Mouse (Mus musculus): ENCODE measurements around the gene H2afy. TPM values are rescaled to one million over a fixed set of nuclear protein-coding genes. Genes with fewer than 3 reads are reported as not detected.

H2afy gene
- polyA plus RNA-seq, 1 experiment from 2014 or later, result 246 TPM

DNA sequence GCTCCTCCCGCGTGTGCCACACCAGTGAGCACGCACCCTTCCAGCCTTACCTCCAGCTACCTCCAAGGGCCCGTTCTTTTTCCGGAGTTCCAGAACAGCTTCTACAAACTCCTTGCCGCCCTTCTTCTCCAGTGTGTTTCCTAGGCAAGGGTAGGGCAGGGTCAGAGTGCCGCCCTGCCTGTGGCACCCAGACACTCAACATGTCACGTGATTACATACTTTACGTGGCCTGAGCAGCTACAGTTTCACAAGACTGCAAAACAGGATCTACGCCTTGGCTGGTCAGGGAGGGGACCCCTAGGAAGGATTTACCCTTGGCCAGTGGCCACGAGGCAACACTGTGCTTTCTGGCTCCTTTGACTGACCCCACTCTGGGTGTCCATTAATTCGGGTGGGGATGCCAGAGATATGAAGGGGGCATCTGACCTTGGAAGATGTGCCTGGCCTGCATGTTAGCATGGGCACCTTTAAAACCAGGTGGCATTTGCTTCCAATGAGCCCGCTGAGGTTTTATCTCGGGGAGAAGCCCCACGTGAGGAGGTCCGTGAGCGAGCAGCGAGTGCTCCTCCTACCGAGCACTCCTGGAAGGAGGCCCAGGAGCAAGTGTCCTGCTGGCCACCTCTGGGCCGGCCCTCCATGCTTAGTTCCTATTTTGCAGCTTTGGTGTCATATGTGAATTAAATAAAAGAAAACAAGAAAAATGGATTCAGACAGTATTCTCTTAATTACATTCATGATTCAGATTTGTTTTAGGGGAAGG, 51.8 kb downstream of the H2afy start:
- Histone ChIP-seq H3K9ac (ENCODE audit: low read depth, low read length) (no peak overlapping the region), H3K9me3 (ENCODE audit: control insufficient read depth, low read length) (no peaks in the 10 kb centered on the region), H3K27me3 (replicated peaks; ENCODE audit: control insufficient read depth, insufficient read depth, low read length) (no peaks in the 10 kb centered on the region), H3K4me3 (ENCODE audit: low read depth, low read length) (no peak overlapping the region), H3K4me2 (ENCODE audit: low read depth, low read length) (no peak overlapping the region), H3K36me3 (ENCODE audit: control insufficient read depth, insufficient read depth, low read length) (peaks cover 89% of the 10 kb centered on the region), H3K4me1 (ENCODE audit: control insufficient read depth, insufficient read depth, low read length) (0 out of 2 replicates have a peak, but pooled peaks cover 3% of the 10 kb centered on the region), H3K27ac (replicated peaks; ENCODE audit: low read depth, low read length) (no peak overlapping the region)
- no peak for ATAC-seq (ENCODE audit: low read depth)
- WGBS, result 85% methylated on average over 20 of the region's 20 CpGs
- no peak for DNase-seq (ENCODE audit: low spot score)

DNA sequence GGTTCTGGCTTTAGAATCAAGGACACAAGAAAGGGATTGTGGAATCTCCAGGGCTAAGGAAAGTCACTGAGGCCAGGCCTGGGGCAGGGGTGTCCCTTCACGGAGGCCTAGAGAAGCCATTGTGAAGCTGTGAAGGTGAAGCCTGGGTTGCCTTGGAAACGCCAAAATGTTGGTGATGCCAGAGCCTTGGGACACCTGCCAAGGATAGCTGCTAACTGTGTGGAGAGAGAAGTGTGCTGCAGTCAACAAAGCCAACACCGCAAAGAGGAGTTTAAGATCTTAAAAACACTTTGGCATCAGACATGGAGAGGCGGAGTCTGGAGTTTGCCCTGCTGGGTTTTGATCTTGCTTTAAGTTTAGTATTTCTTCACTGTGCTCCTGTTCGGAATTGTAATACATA, 54.5 kb downstream of the H2afy start:
- ATAC-seq (ENCODE audit: low read depth), result no peak
- Histone ChIP-seq H3K4me2 (ENCODE audit: low read depth, low read length) (no peak overlapping the region), H3K27me3 (replicated peaks; ENCODE audit: control insufficient read depth, insufficient read depth, low read length) (no peaks in the 10 kb centered on the region), H3K4me3 (ENCODE audit: low read depth, low read length) (no peak overlapping the region), H3K9me3 (ENCODE audit: control insufficient read depth, low read length) (no peaks in the 10 kb centered on the region), H3K4me1 (ENCODE audit: control insufficient read depth, insufficient read depth, low read length) (no peaks in the 10 kb centered on the region), H3K27ac (replicated peaks; ENCODE audit: low read depth, low read length) (no peak overlapping the region), H3K36me3 (ENCODE audit: control insufficient read depth, insufficient read depth, low read length) (peaks cover 88% of the 10 kb centered on the region), H3K9ac (ENCODE audit: low read depth, low read length) (no peak overlapping the region)
- DNase-seq (ENCODE audit: low spot score), result no peak
- WGBS, result 78% methylated on average over 5 of the region's 5 CpGs

DNA sequence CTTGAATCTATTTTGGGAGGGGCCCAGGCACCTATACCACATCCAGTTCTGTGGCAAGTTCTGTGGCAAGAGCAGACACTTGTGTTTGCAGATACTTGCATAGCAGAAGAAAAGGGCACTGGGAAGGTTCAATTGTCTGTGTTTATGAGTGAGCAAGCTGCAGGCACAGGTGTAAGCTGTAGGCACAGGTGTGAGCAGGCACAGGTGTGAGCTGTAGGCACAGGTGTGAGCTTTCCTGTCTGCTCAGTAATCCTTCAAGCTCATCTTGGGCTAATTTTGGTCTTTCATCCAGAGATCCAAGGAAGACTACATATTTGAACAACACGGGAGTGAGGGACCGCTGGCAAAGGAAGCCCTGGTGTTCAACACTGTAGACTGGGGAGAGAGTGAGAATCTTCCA, 56.5 kb downstream of the H2afy start:
- Histone ChIP-seq H3K4me2 (ENCODE audit: low read depth, low read length) (no peak overlapping the region), H3K27ac (replicated peaks; ENCODE audit: low read depth, low read length) (no peak overlapping the region), H3K9me3 (ENCODE audit: control insufficient read depth, low read length) (no peaks in the 10 kb centered on the region), H3K4me1 (ENCODE audit: control insufficient read depth, insufficient read depth, low read length) (no peaks in the 10 kb centered on the region), H3K27me3 (replicated peaks; ENCODE audit: control insufficient read depth, insufficient read depth, low read length) (no peaks in the 10 kb centered on the region), H3K9ac (ENCODE audit: low read depth, low read length) (no peak overlapping the region), H3K4me3 (ENCODE audit: low read depth, low read length) (no peak overlapping the region), H3K36me3 (ENCODE audit: control insufficient read depth, insufficient read depth, low read length) (peaks cover 95% of the 10 kb centered on the region)
- DNase-seq (ENCODE audit: low spot score) (no peak), ATAC-seq (ENCODE audit: low read depth) (no peak)
- 82% methylated on average over 2 of the region's 2 CpGs for WGBS

DNA sequence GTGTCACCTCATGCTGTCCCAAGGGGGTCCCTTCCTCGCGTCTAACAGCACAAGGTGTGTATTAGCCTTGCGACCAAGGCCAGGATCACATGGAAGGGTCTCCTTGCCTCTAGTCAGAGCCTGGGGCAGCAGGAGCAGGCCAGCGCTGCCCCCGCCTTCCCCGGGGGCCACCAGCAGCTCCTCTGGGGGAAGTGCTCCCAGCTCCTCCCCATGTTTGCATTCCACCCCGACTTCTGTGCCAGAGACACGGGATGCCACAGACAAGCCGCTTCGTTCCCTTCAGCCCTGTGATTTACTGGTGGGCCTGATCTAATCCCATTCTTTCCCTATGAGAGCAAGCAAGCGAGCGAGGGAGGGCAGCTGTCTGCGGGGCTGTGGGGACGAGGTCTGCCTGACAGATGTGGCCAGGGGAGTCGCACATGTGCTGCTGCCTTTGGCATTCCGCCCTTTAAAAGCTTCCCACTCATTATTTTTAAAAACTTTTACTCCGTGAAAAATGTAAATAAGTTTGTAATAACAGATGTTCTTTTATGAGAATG, 57.4 kb downstream of the H2afy start:
- no peak overlapping the region for H3K9ac ChIP-seq (ENCODE audit: low read depth, low read length)
- H3K27ac ChIP-seq (replicated peaks; ENCODE audit: low read depth, low read length), result no peak overlapping the region
- peak; percentile 87 for DNase-seq (ENCODE audit: low spot score)
- no peak overlapping the region for H3K4me3 ChIP-seq (ENCODE audit: low read depth, low read length)
- peaks cover 95% of the 10 kb centered on the region for H3K36me3 ChIP-seq (ENCODE audit: control insufficient read depth, insufficient read depth, low read length)
- ATAC-seq (ENCODE audit: low read depth), result peak; percentile 38; the same call in 1 of the 2 replicates
- WGBS, result 47% methylated on average over 16 of the region's 17 CpGs
- H3K4me1 ChIP-seq (ENCODE audit: control insufficient read depth, insufficient read depth, low read length), result no peaks in the 10 kb centered on the region
- H3K4me2 ChIP-seq (ENCODE audit: low read depth, low read length), result no peak overlapping the region
- no peaks in the 10 kb centered on the region for H3K27me3 ChIP-seq (replicated peaks; ENCODE audit: control insufficient read depth, insufficient read depth, low read length)
- H3K9me3 ChIP-seq (ENCODE audit: control insufficient read depth, low read length), result no peaks in the 10 kb centered on the region

DNA sequence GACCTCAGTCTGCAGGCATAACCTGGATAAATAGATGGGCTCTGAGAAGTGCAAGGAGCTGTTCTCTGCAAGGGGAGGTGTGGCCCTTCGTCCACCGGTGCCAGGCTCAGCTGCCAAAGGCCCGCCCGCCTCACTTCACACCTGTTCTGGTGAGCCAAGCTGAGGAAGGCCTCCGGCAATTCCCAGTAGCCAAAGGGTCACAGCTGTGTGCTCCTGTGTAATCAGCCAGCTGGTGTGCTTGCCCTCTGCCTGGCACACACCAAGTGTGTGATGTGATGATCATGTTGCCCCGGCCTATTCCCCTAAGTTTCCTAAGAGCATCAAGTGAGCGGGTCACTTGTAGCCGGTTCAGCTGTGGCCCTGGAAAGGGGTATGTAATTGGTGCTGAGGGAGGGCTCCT, 60.2 kb downstream of the H2afy start:
- no peak overlapping the region for H3K4me2 ChIP-seq (ENCODE audit: low read depth, low read length)
- H3K27me3 ChIP-seq (replicated peaks; ENCODE audit: control insufficient read depth, insufficient read depth, low read length), result no peaks in the 10 kb centered on the region
- no peak overlapping the region for H3K4me3 ChIP-seq (ENCODE audit: low read depth, low read length)
- H3K9me3 ChIP-seq (ENCODE audit: control insufficient read depth, low read length), result no peaks in the 10 kb centered on the region
- H3K27ac ChIP-seq (replicated peaks; ENCODE audit: low read depth, low read length), result no peak overlapping the region
- H3K36me3 ChIP-seq (ENCODE audit: control insufficient read depth, insufficient read depth, low read length), result peaks cover 84% of the 10 kb centered on the region
- 78% methylated on average over 7 of the region's 8 CpGs for WGBS
- H3K4me1 ChIP-seq (ENCODE audit: control insufficient read depth, insufficient read depth, low read length), result no peaks in the 10 kb centered on the region
- H3K9ac ChIP-seq (ENCODE audit: low read depth, low read length), result no peak overlapping the region
- DNase-seq (ENCODE audit: low spot score) (peak; percentile 67), ATAC-seq (ENCODE audit: low read depth) (peak; percentile 32; the same call in 1 of the 2 replicates)

DNA sequence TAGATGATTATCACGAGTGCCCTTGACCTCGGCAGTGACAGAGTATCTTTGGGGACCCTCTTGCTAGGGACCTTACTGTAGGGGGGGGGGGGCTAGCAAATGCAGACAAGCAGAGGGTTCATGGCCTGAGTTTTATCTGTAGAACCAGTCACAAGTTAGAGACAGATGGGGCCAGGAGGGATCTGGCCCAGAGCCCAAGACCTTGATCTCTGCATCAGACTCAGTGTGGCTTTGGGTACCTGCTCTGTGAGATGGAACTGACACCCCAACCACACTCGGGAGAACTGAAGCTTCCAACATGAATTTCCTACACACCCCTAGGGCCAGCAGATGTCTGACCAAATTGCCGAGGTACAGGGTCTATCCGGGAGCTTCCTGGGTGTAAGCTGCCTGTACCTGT, 63.0 kb downstream of the H2afy start:
- no peak overlapping the region for H3K27ac ChIP-seq (replicated peaks; ENCODE audit: low read depth, low read length)
- H3K36me3 ChIP-seq (ENCODE audit: control insufficient read depth, insufficient read depth, low read length), result peaks cover 64% of the 10 kb centered on the region
- no peak overlapping the region for H3K4me2 ChIP-seq (ENCODE audit: low read depth, low read length)
- 75% methylated on average over 5 of the region's 5 CpGs for WGBS
- H3K4me3 ChIP-seq (ENCODE audit: low read depth, low read length), result no peak overlapping the region
- no peak for ATAC-seq (ENCODE audit: low read depth)
- no peak for DNase-seq (ENCODE audit: low spot score)
- no peaks in the 10 kb centered on the region for H3K27me3 ChIP-seq (replicated peaks; ENCODE audit: control insufficient read depth, insufficient read depth, low read length)
- H3K9ac ChIP-seq (ENCODE audit: low read depth, low read length), result no peak overlapping the region
- H3K4me1 ChIP-seq (ENCODE audit: control insufficient read depth, insufficient read depth, low read length), result no peaks in the 10 kb centered on the region
- H3K9me3 ChIP-seq (ENCODE audit: control insufficient read depth, low read length), result no peaks in the 10 kb centered on the region

DNA sequence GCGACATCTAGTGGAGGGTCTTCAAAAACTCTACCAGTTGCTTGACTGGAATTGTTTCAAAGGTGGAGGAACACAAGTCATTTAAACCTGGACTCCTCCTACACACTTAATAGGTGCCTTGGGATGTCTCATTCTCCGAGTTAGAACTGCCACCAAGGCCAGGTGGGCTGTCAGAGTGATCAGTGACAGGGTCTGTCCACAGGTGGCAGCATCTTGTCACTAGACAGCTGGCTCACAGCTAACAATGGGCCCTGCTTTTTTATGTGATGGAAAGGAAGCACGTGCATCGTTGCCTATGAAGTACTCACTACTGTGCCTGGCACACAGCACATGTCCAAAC, 63.9 kb downstream of the H2afy start:
- Histone ChIP-seq H3K4me2 (ENCODE audit: low read depth, low read length) (no peak overlapping the region), H3K27ac (replicated peaks; ENCODE audit: low read depth, low read length) (no peak overlapping the region), H3K4me1 (ENCODE audit: control insufficient read depth, insufficient read depth, low read length) (no peaks in the 10 kb centered on the region), H3K36me3 (ENCODE audit: control insufficient read depth, insufficient read depth, low read length) (peaks cover 55% of the 10 kb centered on the region), H3K9ac (ENCODE audit: low read depth, low read length) (no peak overlapping the region), H3K4me3 (ENCODE audit: low read depth, low read length) (no peak overlapping the region), H3K9me3 (ENCODE audit: control insufficient read depth, low read length) (no peaks in the 10 kb centered on the region), H3K27me3 (replicated peaks; ENCODE audit: control insufficient read depth, insufficient read depth, low read length) (no peaks in the 10 kb centered on the region)
- DNase-seq (ENCODE audit: low spot score) (no peak), ATAC-seq (ENCODE audit: low read depth) (0 out of 2 replicates have a peak, but pooled peaks have one; percentile 3)
- WGBS, result 37% methylated on average over 4 of the region's 4 CpGs

DNA sequence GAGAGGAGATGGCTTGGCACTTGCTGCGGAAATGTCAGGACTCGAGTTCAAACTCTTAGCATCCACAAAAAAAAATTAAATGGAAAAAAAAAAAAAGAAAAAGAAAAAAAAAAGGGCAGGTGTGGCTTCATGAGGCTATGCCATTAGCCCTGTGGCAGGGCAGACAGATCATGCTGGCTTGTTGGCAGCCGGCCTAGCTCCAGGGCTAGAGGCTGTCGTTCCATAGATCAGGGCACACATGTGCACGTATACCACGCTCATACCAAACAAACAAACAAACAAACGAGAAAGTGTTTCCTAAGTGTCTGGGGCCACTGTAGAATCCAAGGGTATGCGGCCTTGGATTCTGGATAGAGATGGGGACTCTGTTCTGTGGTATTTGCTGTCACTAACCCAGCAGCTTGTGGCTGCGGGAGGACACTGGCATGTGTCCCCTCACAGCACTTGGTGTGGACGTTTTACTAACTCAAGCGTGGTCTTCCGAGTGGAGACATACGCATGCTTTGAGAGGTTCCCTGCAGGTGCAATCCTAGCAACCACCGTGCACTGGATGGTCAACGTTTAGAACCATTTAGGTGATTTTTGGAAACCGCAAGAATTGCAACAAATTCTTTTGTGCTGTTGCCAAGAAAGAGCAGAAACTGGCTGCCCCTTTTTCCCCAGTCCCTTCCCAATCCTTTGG, 64.4 kb downstream of the H2afy start:
- peak; percentile 90 for DNase-seq (ENCODE audit: low spot score)
- no peaks in the 10 kb centered on the region for H3K9me3 ChIP-seq (ENCODE audit: control insufficient read depth, low read length)
- H3K36me3 ChIP-seq (ENCODE audit: control insufficient read depth, insufficient read depth, low read length), result peaks cover 50% of the 10 kb centered on the region; the same call in 1 of the 2 replicates
- no peak overlapping the region for H3K4me3 ChIP-seq (ENCODE audit: low read depth, low read length)
- no peak for ATAC-seq (ENCODE audit: low read depth)
- 62% methylated on average over 16 of the region's 16 CpGs for WGBS
- H3K27ac ChIP-seq (replicated peaks; ENCODE audit: low read depth, low read length), result no peak overlapping the region; the same call in 1 of the 2 replicates
- no peaks in the 10 kb centered on the region for H3K27me3 ChIP-seq (replicated peaks; ENCODE audit: control insufficient read depth, insufficient read depth, low read length)
- H3K4me1 ChIP-seq (ENCODE audit: control insufficient read depth, insufficient read depth, low read length), result no peaks in the 10 kb centered on the region
- no peak overlapping the region for H3K4me2 ChIP-seq (ENCODE audit: low read depth, low read length)
- H3K9ac ChIP-seq (ENCODE audit: low read depth, low read length), result no peak overlapping the region
